Mouse (Mus musculus): Measurements from ENCODE around the gene Bcar3.

Gene Bcar3

DNA sequence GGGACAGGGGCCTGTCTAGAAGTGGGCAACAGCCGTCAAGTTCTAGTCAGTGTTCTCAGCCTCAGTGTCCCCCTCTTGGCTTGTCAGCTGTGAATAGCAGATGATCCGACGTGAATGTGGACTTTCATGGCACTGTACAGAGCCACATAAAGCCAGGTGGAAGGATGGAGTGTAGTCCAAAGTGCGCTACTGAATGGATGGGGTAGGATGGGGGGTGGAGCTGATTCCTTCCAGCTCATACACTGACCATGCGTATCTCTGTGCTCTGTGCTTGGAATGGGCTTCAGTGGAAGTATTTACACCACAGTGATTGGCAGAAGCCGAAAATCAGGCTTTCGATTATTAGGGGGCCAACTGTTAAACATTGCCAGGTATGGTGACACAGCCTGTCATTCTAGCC lies 45.0 kb downstream of the Bcar3 start:
- no peak for DNase-seq

- no peak for DNase-seq
Observed at GRCm38 (mm10) chr3:122340135-122341068, 46.5 kb downstream of the Bcar3 start.

DNA sequence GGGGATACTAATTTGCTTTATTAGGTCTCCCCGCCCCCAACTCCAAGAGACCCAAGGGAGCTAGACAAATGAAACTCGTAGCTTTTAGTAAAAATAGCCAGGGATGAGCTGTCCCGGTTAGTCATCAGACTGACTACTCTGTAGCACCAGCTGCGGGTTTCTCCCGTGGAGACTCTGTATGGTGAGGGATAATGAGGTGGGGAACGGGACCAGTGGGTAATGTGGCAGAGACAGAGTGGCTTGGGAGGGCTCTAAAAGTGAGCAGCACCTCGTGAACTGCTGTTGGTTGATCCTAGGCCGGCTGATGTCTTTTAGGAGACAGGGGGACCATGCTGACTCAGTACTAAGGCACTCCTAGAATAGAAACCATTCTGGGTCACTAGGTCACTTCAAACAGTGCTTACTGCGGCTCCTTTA lies 49.5 kb downstream of the Bcar3 start:
- no peak for DNase-seq

- DNase-seq: no peak
Observed at GRCm38 (mm10) chr3:122344350-122344749, 50.4 kb downstream of the Bcar3 start.

GRCm38 (mm10) chr3:122345977-122346472 lies 52.1 kb downstream of the Bcar3 start:
- no peak for DNase-seq

GRCm38 (mm10) chr3:122346600-122346999 lies 52.7 kb downstream of the Bcar3 start:
- DNase-seq: no peak

DNA sequence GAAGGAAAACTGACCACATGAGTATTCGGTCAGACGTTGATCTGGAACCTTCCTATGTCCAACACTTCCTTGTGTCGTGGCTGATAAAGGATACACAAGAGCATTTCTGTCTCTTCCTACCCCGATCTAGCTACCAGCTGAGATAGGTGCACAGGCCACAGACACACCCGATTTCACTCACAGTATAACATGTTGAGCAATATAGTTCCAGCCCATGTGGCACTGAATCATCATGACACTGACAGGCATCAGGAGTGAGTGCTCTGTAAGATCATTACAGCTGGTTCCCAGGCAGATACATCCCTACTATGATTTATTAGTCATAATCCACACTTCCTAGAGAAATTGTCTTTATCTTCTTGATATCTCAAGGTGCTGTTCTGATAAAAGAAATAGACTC lies 54.7 kb downstream of the Bcar3 start:
- no peak for DNase-seq

DNA sequence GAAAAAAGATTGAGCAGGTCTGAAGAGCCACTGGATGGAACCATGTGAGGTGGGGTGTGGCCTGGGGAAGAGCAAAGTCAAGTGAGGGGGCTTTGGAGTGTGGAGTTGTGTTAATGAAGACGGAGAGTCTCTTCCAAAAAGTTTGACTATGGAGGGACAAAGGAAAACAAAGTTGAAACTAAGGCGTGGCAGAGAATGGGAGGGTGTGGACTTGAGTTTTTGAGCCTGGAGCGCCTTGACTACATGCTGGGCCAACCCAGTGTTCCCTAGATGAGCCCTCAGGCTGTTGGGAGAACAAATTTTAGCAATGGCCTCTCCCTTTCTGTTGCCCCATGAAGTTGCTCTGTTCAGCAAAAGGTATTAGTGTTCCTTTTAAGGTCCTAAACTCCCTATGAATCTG lies 58.9 kb downstream of the Bcar3 start:
- no peak for DNase-seq

- DNase-seq: no peak
Observed at GRCm38 (mm10) chr3:122359426-122359825, 65.5 kb downstream of the Bcar3 start.

DNA sequence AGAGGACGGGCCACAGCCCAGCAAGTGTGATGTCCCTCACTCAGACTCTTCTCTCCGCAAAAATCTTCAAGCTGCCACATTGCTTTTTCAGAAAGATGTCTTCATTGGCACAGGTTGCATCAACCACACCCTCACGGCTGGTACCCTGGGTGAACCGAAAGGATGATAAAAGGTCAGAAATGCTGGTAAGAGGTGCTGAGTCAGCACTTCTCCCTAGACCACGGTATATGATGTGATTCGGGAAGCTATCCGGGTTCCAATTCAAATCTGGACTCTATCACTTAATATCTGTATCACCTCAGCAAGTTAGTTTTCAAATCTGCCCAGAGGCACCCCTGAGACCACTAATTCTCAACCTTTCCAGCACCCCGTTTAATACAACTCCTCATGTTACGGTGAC lies 66.0 kb downstream of the Bcar3 start:
- no peak for DNase-seq

- DNase-seq: no peak
Observed at GRCm38 (mm10) chr3:122360721-122361138, 66.8 kb downstream of the Bcar3 start.

GRCm38 (mm10) chr3:122362719-122363118 lies 68.8 kb downstream of the Bcar3 start:
- no peak for DNase-seq

GRCm38 (mm10) chr3:122364565-122364964 lies 70.6 kb downstream of the Bcar3 start:
- no peak for DNase-seq

DNA sequence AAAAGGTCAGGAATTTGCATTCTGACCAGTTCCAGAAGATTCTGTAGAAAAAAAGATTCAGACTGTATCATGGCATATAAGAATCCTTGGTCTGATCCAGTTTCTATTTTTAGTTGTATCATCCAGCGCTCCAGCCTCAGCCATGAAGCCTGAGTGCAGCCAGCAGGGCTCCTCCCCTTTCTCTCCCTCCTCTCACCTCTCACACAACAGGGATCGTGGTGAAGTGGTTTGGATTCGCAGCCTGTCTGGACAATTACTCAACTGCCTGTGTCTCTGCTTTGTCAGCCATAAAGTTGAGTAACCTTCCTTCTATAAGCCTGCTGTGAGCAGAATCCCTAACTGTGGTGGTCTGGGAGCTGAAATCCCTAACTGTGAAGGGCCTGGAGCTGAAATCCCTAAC lies 71.4 kb downstream of the Bcar3 start:
- DNase-seq: no peak

DNA sequence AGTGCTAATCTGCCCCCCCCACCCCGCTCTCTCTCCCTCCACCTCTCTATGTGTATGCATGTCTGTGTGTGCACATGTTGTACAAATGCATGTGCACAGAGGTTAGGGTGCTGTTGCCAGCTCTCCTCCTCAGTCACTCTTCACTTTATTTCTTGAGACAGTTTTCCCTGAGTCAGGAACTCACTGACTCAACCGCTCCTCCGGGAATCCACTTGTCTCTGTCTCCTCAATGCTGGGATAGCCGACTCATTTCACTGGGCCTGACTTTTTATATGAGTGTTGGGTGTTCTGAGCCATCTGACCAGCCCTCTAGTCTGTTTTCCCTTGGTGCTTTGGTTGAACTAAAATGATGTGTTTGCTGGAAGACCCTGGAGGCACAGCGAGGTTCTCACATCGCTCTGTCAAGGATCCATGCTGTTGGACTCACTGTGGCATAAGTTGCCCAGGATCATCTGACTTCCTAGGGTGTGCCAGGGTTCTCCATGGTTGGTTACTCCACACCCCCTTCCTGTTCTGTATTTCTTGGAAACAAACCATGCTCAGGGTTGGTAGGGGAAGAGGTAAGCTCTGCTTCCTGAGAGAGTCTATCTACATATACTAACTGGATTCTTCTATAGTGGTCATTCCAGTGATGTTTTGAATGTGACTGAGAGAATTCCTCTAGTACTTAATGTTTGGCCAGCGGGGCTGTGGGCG lies 77.9 kb downstream of the Bcar3 start:
- DNase-seq: no peak

GRCm38 (mm10) chr3:122372617-122373016 lies 78.7 kb downstream of the Bcar3 start:
- no peak for DNase-seq

DNA sequence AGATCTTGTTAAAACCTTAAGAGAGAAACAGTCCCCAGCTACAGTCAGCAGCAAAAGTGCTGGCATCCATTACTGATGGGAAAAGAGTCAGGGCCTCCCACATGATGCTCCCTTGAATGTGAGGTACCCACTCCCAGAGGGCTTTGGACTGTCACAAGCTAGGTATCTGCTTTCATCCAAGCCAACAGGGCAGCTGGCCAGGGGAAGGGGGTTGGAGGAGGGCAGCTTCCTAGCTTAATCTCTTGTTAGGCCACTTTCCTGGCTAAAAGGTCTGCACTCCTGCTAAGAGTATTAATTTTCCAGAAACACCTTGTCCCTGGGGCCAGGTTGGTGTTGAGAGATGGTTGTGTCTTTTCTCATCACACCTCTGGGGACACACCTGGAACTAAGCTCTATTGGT lies 82.1 kb downstream of the Bcar3 start:
- no peak for DNase-seq

DNA sequence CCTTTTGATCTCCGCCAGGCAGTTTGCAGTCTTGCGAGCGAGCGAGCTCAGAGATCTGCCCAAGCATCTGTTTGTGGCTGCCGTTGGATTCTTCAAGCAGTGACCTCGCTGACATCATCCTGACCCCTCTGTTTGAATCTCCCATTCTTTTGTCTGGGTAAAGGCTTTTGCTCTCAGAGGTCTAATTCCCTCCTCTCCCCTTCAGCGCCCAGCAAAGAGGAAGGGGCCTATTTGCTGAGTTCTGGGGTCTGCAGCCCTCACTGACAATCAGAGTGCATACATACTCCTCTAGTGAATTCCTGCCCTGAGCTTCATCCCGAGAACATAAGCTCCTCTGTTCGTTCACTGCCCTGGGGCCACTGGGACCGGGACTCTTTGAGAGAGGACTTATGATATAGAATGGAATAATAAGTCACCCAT lies 82.5 kb downstream of the Bcar3 start:
- DNase-seq: no peak

- DNase-seq: no peak
Observed at GRCm38 (mm10) chr3:122376841-122377464, 83.0 kb downstream of the Bcar3 start.

DNA sequence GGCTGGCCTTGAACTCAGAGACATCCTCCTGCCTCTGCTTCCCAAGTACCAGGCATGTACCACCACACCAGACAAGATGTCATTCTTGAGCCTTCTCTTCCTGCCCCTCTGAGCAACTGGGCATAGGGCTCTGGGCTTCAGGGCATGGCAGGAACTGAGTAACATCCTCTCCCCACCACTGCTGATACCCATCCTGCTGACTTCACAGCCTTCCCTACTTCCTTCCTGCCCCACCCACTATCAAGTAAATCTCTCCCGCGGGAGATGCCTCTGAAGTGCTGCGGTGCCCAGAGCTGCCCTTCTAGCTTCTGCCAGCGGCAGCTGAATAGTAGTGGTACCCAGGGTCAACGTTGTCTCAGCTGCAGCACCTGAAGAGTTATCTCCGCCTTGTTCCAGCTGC lies 84.7 kb downstream of the Bcar3 start:
- no peak for DNase-seq

DNA sequence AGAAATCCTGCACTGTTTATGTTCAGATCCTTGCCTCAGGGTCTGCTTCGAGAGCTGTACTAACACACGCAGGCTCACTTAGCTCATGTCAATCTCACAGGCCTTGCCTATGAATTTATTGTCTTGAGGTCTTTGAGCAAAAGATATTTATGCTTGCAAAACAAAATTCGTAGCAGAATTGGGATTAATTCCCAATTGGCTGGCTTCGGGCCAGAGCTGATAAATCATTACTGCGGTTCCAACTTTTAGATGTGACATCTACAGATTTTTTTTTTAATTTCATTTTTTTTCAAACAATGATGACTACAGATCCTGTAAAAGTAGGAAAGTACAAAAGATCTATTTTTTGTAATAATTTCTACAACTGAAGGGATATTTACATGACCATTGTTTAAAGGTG lies 86.8 kb downstream of the Bcar3 start:
- DNase-seq: no peak

GRCm38 (mm10) chr3:122381591-122381990 lies 87.7 kb downstream of the Bcar3 start:
- DNase-seq: no peak

- DNase-seq: no peak
Observed at GRCm38 (mm10) chr3:122386444-122386843, 92.5 kb downstream of the Bcar3 start.

- DNase-seq: no peak
Observed at GRCm38 (mm10) chr3:122387771-122388170, 93.8 kb downstream of the Bcar3 start.

Measured in right cerebral cortex, postnatal 4 days (tissue).